Mouse (Mus musculus) right cerebral cortex, adult 18-20 months (tissue): ENCODE results near the gene Bcl2l2.
A peak's percentile ranks its signal among the peaks of the same experiment; 100 is the strongest.

Experiments
- DNase-seq: peaks from one replicate; pipeline ENCODE4 v3.0.0; 2022; ENCODE audit warnings: mixed read lengths

The Bcl2l2 gene

GRCm38 (mm10) chr14:54894296-54895151 lies 11.3 kb downstream of the Bcl2l2 start:
- peak; percentile 61 for DNase-seq

GRCm38 (mm10) chr14:54897445-54897844 lies 14.3 kb downstream of the Bcl2l2 start:
- no peak for DNase-seq

- peak; percentile 79 for DNase-seq
These were observed 17.2 kb downstream of the Bcl2l2 start for GRCm38 (mm10) chr14:54900383-54900782.

GRCm38 (mm10) chr14:54903641-54904040 lies 20.5 kb downstream of the Bcl2l2 start:
- DNase-seq: no peak

GRCm38 (mm10) chr14:54908682-54909081 lies 25.5 kb downstream of the Bcl2l2 start:
- DNase-seq: no peak

GRCm38 (mm10) chr14:54912109-54912850 lies 29.1 kb downstream of the Bcl2l2 start:
- DNase-seq: peak; percentile 39

- peak; percentile 83 for DNase-seq
These were observed 29.7 kb downstream of the Bcl2l2 start, which contains the start of gene Slc22a17 for GRCm38 (mm10) chr14:54912886-54913285. Slc22a17 (minus strand) TSS chr14:54913132.

- no peak for DNase-seq
These were observed 30.2 kb downstream of the Bcl2l2 start for GRCm38 (mm10) chr14:54913343-54913742.

GRCm38 (mm10) chr14:54920076-54920685 lies 37.0 kb downstream of the Bcl2l2 start:
- DNase-seq: no peak

GRCm38 (mm10) chr14:54924641-54925348 lies 41.6 kb downstream of the Bcl2l2 start:
- no peak for DNase-seq

- peak; percentile 46 for DNase-seq
These were observed 42.5 kb downstream of the Bcl2l2 start, which contains the start of gene Efs for GRCm38 (mm10) chr14:54925349-54926342. Efs (minus strand) TSS chr14:54926126.

- DNase-seq: peak; percentile 30
These were observed 43.4 kb downstream of the Bcl2l2 start for GRCm38 (mm10) chr14:54926401-54927158.

GRCm38 (mm10) chr14:54927296-54927695 lies 44.1 kb downstream of the Bcl2l2 start:
- no peak for DNase-seq

- no peak for DNase-seq
These were observed 46.6 kb downstream of the Bcl2l2 start for GRCm38 (mm10) chr14:54929801-54930200.

- DNase-seq: no peak
These were observed 47.3 kb downstream of the Bcl2l2 start for GRCm38 (mm10) chr14:54930431-54930830.

GRCm38 (mm10) chr14:54932645-54933150 lies 49.5 kb downstream of the Bcl2l2 start, which contains the start of gene Il25:
Il25 (plus strand) TSS chr14:54932695.
- DNase-seq: no peak

GRCm38 (mm10) chr14:54935904-54936830 lies 53.0 kb downstream of the Bcl2l2 start, which contains the start of gene Cmtm5:
Cmtm5 (plus strand) TSS chr14:54936261.
- DNase-seq: peak; percentile 80

- DNase-seq: no peak
These were observed 53.6 kb downstream of the Bcl2l2 start for GRCm38 (mm10) chr14:54936831-54937160.
